Mouse (Mus musculus): ENCODE measurements around the gene Atf7ip2. TPM values are rescaled to one million over a fixed set of nuclear protein-coding genes. Genes with fewer than 3 reads are reported as not detected.

Atf7ip2 gene
- total RNA-seq, 2 experiments from 2014 or later = not detected

DNA sequence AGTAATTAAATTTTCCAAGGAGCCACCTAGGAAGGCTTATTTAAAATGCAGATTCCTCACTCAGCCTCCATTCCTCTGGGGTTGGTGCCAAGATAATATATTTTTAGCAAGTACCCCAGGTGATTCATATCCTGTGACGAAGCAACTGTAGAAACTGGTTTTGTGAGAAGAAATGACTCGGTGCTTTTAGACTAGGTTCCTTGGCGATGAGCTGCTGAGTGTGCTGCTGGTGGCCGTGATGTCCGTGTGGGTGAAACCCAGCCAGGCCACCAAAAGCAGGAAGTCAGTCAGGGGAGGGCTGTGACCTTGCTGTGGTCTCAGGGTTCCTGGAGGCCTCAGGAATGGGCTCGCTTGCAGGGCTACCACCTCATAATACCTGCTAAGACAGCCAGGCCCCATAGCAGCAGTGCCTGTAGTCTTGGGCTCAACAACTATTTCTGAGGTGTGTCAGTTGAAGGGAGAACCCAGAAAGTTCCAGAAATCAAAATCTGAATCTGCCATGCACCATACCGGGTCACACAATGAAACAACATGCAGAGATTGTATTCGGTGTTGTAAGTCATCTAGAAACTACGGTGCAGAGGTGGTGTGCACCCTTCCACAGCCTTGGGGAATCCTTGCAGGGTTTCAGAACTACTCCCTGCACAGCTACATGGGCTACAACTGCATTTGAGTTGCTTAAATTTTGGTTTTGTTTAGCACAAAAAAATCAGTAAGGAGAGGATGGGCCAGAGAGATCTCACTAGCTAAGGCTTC lies 94.2 kb downstream of the Atf7ip2 start:
- ATAC-seq (replicated peaks; ENCODE audit: low FRiP score, poor library complexity, severe bottlenecking) = no peak

DNA sequence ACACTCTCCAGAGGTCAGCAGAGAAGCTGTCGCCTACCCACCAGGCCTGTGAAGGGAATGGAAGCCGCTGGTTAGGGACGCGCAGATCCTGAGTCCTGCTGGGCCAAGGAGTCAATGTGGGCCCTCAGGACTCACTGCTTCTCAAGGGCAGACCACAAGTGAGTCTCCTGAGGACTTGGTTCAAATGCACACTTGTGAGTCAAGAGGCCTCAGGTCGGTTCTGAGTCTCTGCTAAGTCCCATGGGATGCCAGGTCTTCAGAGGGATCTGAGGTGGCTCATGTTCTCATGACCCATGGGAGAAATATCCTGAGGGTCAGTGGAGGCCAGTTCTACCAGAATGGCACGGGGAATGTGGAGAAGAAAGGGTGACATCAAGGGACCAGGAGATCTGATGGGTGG lies 95.6 kb downstream of the Atf7ip2 start:
- no peak for ATAC-seq (replicated peaks; ENCODE audit: low FRiP score, poor library complexity, severe bottlenecking)

DNA sequence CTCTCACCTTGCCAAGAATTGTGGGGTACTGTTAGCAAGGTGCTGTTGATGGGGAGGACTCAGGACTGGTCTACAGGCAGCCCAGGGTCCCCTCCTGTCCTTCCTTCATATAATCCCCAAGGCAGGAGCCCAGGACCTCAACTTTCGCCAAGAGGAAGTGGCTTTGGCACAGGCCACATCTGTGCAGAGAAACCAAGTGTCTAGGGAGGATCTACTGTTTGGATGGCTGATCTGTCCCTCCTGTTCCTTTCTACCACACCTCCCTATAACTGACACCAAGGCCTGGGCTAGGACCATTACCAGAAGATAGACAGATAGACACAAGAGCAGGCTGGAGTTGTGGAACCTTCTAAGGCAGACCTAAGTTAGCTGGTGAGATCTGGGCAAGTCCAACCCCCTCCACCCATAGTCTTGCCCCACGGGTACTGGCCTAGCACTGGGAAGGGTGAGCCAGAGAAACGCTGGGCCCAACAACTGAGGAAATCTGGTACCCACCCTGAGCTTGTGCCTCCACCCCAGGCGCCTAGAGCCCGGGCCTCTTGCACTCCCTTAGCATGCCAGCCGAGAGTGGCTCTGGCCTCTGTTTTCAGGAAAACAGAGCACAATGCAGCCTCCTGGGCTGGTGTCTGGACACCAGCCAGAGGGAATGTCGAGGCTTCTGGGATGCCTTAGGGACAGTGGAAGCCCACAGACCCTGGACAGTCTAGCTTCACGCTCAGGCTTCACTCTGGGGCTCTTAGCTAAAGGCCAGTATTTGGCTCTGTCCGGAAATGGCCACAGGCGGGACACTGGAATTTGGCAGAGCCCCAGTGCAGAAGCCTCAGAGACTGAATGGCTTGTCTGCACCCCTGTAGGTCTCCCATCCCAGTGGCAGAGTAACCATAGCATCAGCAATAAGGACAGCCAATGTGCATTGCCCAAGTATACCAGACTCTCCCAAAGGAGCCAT lies 105.5 kb downstream of the Atf7ip2 start:
- no peak for ATAC-seq (replicated peaks; ENCODE audit: low FRiP score, poor library complexity, severe bottlenecking)

DNA sequence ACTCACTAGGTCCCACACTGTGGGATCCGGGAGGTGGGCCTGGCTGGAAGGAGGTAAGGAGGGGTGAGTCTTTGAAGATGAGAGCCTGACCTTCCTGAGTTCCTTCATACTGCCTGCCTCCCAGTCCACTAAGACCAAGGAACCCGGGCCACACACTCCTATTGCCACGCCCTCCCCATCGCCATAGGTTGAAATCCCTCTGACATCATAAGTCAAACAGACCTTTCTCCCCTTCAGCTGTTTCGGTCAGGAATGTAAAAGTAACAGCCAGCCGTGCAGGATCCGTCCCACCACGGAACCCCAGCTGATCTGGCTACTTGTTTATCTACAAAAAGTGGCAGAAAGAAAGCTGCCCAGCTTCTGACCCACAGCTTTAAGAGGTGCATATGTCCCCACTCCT lies 107.1 kb downstream of the Atf7ip2 start:
- no peak for ATAC-seq (replicated peaks; ENCODE audit: low FRiP score, poor library complexity, severe bottlenecking)

DNA sequence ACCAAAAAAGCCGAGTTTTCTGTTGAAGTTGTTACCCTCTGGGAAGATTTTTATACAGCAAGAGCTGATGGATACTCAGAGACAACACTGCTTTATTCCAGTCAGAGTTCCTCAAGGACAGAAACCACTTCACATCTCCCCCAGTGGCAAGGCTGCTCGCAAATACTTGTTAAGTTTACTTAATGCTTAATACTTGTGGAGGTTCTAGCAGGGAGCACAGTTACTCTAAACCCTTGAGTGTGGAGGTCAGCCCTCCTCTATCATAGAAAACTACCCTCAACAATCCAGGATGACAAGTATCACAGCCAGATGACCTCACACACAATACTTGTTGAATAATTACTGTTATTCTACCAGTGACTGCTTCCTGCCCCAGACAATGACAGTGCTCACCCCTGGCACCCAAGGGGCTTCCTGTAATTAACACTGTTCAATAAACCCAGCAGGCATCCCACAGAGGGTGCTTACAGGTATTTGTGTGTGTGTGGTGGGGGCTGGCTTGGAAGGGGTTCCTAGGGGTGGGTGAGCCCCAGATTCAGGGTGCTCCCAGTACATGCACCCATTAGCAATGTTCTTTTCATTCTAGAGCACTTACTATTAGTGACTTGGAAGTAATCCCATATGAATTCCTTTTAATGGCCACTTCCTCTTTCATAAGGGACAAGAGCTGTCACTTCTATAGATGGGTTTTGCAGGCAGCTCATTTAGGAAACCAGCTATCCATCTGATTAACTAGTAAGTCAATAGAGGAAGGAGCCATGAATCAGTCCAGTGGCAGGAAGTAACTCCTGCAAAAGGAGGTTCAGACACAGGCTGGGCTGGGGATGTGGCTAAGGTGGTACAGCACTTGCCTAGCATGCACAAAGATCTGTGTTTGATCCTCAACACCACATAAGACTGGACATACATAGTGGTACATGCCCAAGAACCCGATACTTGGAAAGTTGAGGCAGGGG lies 108.0 kb downstream of the Atf7ip2 start:
- no peak for ATAC-seq (replicated peaks; ENCODE audit: low FRiP score, poor library complexity, severe bottlenecking)

Other genes starting within 250 kb of the Atf7ip2 start
- gene Grin2a, start 197.2 kb upstream of the Atf7ip2 start, total RNA-seq (2015; ENCODE audit: low replicate concordance) = not detected in 2 replicates
- under 0.01 TPM in 1 of 2 replicates, not detected in the other for gene Grin2a, start 197.2 kb upstream of the Atf7ip2 start, total RNA-seq (2017; ENCODE audit: low replicate concordance)
- gene Rpl39l, start 22.5 kb upstream of the Atf7ip2 start, total RNA-seq (2015; ENCODE audit: low replicate concordance) = not detected in 2 replicates
- gene Rpl39l, start 22.5 kb upstream of the Atf7ip2 start, total RNA-seq (2017; ENCODE audit: low replicate concordance) = not detected in 2 replicates
- not detected in 2 replicates for gene Emp2, start 121.3 kb downstream of the Atf7ip2 start, total RNA-seq (2015; ENCODE audit: low replicate concordance)
- not detected in 2 replicates for gene Emp2, start 121.3 kb downstream of the Atf7ip2 start, total RNA-seq (2017; ENCODE audit: low replicate concordance)
- not detected in 2 replicates for gene Tekt5, start 202.8 kb downstream of the Atf7ip2 start, total RNA-seq (2015; ENCODE audit: low replicate concordance)
- gene Tekt5, start 202.8 kb downstream of the Atf7ip2 start, total RNA-seq (2017; ENCODE audit: low replicate concordance) = not detected in 2 replicates
- gene Nubp1, start 219.2 kb downstream of the Atf7ip2 start, total RNA-seq (2015; ENCODE audit: low replicate concordance) = 1.0 and 6.7 TPM in 2 replicates
- gene Nubp1, start 219.2 kb downstream of the Atf7ip2 start, total RNA-seq (2017; ENCODE audit: low replicate concordance) = 7.8 and 8.6 TPM in 2 replicates